Mouse (Mus musculus) olfactory bulb, adult 2 months (tissue): Measurements from ENCODE around the gene Dusp16. TPM values are rescaled to one million over a fixed set of nuclear protein-coding genes. Genes with fewer than 3 reads are reported as not detected.

Experiments
- H3K27ac ChIP-seq: fragments of 200-500 bp; 2 replicates; pipeline ENCODE4 v1.5.1; 2012; ENCODE audit warnings: low read depth, low read length; ENCODE audit not compliant: insufficient read depth
- H3K4me1 ChIP-seq: fragments of 200-500 bp; 2 replicates; pipeline ENCODE4 v1.6.1; 2012; ENCODE audit warnings: low read length; ENCODE audit not compliant: control insufficient read depth, insufficient read depth
- H3K4me3 ChIP-seq: fragments of 200-500 bp; 2 replicates; pipeline ENCODE4 v1.5.1; 2012; ENCODE audit warnings: mild to moderate bottlenecking, low read depth, low read length, moderate library complexity; ENCODE audit not compliant: insufficient read depth
- CTCF ChIP-seq: fragments of 200-500 bp; IDR thresholded peaks from 2 replicates; pipeline ENCODE4 v1.5.1; 2012; ENCODE audit warnings: low read depth, mild to moderate bottlenecking, low read length, moderate library complexity; ENCODE audit not compliant: insufficient read depth
- POLR2A ChIP-seq: fragments of 200-500 bp; IDR thresholded peaks from 2 replicates; pipeline ENCODE4 v1.6.1; 2012; ENCODE audit warnings: mild to moderate bottlenecking, low read depth, low read length, moderate library complexity; ENCODE audit not compliant: insufficient read depth
- WGBS: fragments of 180-500 bp; shearing (Covaris S2); methylation state at CpG from one replicate; pipeline ENCODE4 v1.1.7; 2018; 5-methylcytosine and 5-hydroxymethylcytosine counted together
- polyA plus RNA-seq: library from polyadenylated mRNA; stranded (reverse); fragments of >200 nt; gene quantifications from 2 replicates; pipeline ENCODE4 v1.2.4, GENCODE M21; 2012; ENCODE audit warnings: low replicate concordance; ENCODE audit not compliant: missing spikeins, insufficient read depth, insufficient read length

Dusp16 gene
- polyA plus RNA-seq = not detected in 2 replicates

DNA sequence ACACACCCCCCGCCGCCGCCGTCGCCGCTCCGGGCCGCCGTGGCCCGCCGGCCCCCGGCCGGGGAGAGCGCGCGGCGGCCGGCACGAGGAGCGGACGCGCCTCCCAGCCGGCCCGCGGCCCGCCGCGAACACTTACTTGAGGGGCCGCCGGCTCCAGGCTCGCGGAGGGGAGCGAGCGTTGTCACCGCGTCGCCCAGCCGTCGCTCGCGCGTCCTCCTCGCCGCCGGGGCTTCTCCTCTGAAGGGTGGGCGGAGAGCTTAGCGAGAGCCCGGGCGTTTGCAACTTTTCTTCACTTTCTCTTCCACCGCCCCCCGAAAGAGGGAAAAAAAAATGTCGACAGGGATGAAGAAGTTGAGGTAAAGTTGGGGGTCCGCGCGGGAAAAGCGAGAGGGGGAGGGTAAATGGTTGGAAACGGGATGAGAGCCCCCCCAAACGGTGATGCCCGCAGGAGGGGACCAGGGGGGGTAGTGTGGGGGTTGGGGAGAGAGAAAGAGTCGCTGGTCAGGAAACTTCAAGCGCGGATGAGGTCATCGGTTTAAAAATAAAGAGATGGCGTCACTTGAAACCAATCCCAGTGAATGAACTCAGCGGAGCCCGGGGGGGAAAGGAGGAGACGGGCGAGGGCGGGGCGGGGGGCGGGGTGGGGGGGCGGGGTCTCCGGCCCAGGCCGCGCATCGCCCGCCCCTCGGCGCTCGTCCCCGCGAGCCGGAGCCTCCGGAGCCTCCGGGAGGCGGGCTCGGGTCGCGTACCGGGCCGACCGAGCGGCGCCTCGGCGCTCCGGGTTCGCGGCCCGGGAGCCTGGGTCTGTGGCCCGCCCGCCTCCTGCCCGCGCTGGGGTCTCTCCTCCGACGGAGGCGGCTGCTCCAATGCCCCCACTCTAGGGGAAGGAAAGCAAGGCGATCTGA, at the start of gene Dusp16:
TSS of gene Dusp16 (minus strand) at position 485 of the 905 bp plus-strand sequence.
- TF ChIP-seq CTCF (no peak), POLR2A (no peak)
- Histone ChIP-seq H3K4me3 (peak within 1 kb of the TSS; percentile 98), H3K4me1 (peaks cover 9% of the 10 kb centered on the region), H3K27ac (peak within 1 kb of the TSS; percentile 86)
- 5% methylated on average over 105 of the region's 108 CpGs for WGBS

DNA sequence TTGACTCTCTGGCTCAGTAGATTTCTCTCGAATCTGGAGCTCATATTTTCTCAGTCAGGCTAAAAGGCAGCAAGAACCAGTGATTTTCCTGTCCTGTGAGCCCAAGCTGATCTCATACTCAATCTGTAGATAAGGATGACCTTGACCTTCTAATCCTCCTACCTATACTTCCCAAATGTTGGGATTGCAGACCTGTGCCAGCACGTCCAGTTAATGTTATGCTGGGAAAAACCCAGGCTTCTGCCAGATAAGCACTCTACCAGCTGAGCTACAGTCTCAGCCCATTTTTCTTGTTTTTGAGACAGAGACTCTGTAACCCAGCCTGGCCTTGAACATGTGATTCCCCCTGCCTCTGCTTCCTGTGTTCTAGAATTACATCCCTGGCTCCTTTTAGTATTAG, 47.9 kb upstream of the Dusp16 start:
- no peak for TF ChIP-seq POLR2A
- no peak for TF ChIP-seq CTCF
- Histone ChIP-seq H3K4me1 (peaks cover 3% of the 10 kb centered on the region), H3K27ac (no peak overlapping the region), H3K4me3 (no peak overlapping the region)
- WGBS = 86% methylated on average over 2 of the region's 2 CpGs

DNA sequence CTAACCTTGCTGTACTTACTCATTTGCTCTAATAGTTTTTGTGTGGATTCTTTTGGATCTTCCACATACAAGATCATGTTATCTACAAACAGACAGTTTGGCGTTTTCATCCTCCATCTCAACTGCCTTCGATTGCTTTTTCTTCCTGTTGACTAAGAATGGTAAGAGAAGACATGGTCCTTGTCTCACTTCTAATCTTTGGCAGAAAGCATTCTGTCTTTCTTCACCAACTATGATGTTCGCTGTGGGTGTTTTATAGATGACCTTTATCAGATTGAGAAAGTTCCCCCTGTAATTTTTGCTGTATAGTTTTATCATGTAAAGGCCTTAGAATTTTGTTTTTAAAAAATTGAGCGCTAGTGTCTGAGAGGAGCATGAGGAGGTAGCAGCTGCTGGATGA, 45.7 kb upstream of the Dusp16 start:
- TF ChIP-seq POLR2A (no peak), CTCF (no peak)
- no peak overlapping the region for H3K27ac ChIP-seq
- H3K4me3 ChIP-seq = no peak overlapping the region
- H3K4me1 ChIP-seq = peaks cover 3% of the 10 kb centered on the region
- WGBS = 91% methylated on average over 4 of the region's 4 CpGs

DNA sequence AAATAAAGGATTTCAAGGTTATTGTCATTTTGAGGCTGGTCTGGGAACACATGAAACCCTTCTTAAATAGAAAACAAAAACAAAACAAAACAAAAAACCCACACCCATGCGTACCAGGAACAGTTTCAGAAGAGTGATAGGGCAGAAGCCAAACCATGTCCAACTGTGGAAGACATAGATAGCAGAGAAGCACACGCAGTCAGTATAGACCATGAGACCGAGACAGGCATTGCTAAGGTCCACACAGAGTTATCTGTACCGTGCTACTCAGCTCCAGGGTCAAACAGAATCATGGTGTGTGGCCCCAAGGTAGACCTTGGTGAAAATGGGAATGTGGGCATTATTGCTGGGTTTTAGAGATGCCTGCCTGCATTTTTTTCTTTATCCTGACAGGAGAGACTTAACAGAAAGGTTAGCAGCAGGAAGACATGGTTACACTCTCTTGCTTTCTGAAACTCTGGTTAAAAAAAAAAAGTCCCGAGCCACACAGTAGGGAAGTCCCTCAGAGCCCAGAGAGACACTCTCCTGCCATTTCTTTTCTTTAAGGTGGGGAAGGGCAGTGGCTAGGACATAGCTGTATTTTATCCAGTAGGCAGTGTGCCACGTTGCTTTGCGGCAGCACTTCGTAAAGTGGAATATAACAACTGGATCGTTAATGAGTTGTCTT, 42.3 kb upstream of the Dusp16 start:
- Histone ChIP-seq H3K27ac (no peak overlapping the region), H3K4me3 (no peak overlapping the region), H3K4me1 (peaks cover 6% of the 10 kb centered on the region)
- no peak for TF ChIP-seq POLR2A
- TF ChIP-seq CTCF = no peak
- 66% methylated on average over 9 of the region's 9 CpGs for WGBS

DNA sequence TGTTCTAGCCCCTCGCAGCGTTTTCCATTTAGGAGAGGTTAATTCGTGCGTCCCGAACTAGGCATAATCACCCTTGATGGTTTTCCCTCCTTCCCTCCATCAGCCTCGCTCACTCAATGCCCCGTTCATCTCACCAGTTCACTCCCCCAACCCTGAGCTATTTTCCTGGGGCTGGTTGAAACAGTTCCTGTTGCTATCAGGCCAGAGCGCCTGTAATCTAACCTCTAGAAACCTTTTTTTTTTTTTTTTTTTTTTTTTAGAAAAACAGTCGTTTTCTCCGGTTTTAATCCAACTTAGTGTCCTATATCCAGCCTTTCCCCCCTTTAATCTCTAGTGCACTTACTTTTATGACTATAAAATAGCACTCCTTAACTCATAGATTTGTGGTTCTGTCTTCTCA, 38.4 kb upstream of the Dusp16 start:
- no peak for TF ChIP-seq POLR2A
- no peak for TF ChIP-seq CTCF
- H3K4me1 ChIP-seq = peaks cover 5% of the 10 kb centered on the region
- H3K27ac ChIP-seq = no peak overlapping the region
- H3K4me3 ChIP-seq = peak overlapping the region; percentile 93
- WGBS = 2% methylated on average over 10 of the region's 10 CpGs

DNA sequence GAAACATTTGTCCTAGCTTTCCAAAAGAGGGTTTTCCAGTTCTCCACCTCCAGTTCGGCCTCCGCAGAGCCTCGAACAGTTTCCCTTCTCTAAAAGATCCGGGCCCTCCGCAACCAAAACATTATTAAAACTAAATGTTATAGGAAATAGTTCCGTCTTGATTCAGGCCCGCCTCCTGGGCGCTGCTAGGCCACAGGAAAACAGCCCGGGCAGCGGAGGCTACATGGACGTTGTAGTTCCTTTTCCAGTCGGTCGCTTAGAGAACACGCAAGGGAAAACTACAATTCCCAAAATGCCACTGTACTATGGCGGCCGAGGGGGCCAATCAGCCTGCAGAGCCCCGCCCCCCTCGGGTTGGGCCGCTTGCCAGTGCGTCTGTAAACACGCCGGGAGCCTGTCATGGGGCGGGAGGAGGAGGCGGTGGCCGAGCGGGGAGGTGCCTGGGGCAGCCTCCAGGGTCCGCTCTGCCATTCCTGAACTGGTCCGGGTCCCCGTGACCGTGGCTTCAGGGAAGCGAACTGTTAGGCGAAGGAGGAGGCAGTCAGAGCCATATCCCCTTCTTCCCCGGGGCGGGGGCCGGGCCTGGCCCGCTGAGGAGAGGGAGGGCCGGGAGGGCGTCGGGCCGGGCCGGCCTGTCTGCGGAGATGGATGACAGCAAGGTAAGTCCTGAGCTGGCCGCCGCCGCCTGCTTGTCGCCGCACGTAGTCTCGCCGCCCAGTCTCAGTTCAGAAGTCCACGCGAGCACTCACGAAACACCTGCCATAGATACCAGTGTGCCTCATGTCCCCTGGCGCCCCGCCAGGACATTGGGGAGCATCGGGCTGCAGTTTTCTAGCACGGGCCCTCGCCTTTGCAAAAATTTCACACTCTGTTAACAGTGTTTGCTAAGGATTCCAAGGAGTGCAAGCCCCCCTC, 37.6 kb upstream of the Dusp16 start, which contains the start of gene Crebl2:
TSS of gene Crebl2 (plus strand) at position 369 of the 915 bp plus-strand sequence.
- Histone ChIP-seq H3K27ac (peak within 1 kb of the TSS; percentile 90), H3K4me1 (peaks cover 5% of the 10 kb centered on the region), H3K4me3 (peak within 1 kb of the TSS; percentile 93)
- under 1% methylated on average over 56 of the region's 58 CpGs for WGBS
- TF ChIP-seq CTCF = peak; percentile 16; the same call in 1 of the 2 replicates
- TF ChIP-seq POLR2A = peak; percentile 35; the same call in 1 of the 2 replicates

DNA sequence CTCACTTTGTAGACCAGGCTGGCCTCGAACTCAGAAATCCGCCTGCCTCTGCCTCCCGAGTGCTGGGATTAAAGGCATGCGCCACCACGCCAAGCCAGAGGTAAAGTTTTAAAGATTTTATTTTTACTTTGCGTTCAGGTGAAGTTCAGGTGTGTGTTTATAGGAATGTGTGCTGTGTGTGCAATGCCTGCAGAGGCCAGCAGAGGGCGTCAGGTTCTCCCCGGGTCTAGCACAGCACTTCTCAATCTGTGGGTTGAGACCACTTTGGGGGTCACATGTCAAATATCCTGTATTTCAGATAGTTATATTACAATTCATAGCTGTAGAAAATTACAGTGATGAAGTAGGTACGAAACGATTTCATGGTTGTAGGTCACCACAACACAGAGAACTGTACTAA, 30.4 kb upstream of the Dusp16 start:
- TF ChIP-seq CTCF (no peak), POLR2A (no peak)
- Histone ChIP-seq H3K27ac (no peak overlapping the region), H3K4me1 (peaks cover 3% of the 10 kb centered on the region; the same call in 1 of the 2 replicates), H3K4me3 (no peak overlapping the region)
- 71% methylated on average over 10 of the region's 10 CpGs for WGBS

DNA sequence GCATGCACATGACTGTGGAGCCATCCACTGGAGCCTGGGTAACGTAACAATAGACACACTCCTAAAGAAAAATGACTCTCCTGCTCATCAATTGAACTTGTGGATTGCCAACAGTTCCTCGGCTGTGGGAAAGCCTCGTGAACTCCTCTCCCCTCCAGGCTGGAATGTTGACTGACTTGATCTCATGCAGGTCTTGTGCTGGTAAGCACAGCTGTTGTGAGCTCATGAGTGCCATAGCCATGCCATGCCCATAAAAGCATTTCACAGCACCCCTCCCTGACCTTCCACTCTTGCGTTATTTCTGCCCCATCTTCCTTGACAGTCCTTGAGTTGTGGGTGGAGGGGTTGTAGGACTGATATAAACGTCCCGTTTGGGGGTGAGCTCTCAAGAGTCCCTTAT, 28.0 kb upstream of the Dusp16 start:
- no peak for TF ChIP-seq CTCF
- TF ChIP-seq POLR2A = no peak
- peaks cover 10% of the 10 kb centered on the region for H3K4me1 ChIP-seq
- H3K4me3 ChIP-seq = no peak overlapping the region
- no peak overlapping the region for H3K27ac ChIP-seq
- WGBS = 81% methylated on average over 6 of the region's 6 CpGs

DNA sequence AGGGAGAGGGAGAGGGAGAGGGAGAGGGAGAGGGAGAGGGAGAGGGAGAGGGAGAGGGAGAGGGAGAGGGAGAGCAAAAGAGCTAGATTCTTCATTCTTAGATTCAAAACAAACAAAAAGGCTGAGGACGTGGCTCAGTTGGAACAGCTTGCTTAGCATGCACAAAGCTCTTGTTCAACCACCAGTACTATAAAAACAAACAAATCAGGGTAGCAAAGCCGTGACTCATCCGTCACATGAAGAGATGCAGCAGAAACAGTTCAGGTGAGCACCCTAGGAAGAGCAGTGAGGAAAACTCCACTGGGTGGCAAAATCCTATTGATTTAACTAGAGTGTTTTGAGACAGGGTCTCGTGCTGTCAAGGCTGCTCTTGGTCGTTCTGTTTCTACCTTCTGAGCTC, 27.3 kb upstream of the Dusp16 start:
- Histone ChIP-seq H3K4me1 (peaks cover 10% of the 10 kb centered on the region), H3K4me3 (no peak overlapping the region), H3K27ac (no peak overlapping the region)
- no peak for TF ChIP-seq CTCF
- no peak for TF ChIP-seq POLR2A
- WGBS = 51% methylated on average over 5 of the region's 5 CpGs
